Mouse (Mus musculus): ENCODE measurements at regions not wholly inside any gene's neighbourhood (a gene's known extent, or its start where the extent isn't known, plus 50 kb on each side); places are given as distances from the start of the nearest gene placed in this dataset.

DNA sequence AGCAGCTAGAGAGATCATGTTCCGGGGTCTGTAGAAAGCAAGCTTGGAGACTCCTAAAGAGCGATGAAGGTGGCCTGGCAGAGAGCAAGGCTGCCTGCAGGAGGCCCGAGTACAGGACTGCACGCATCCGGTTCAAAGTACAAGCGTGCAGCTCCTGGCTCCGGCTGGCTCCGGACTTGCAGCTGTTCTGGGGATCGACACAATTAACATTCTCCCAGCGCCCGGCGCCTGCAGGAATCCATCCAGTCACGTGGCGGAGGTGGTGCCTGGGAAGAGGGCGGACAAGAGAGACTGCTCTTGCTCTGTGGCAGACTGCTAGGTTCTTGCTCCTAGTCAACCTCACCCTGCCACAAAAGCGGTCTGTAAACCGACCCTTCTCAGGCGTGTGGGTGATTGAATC, 86.9 kb downstream of the Bdh1 start:
- ChIA-PET CTCF (no interaction called here), POLR2A (no interaction called here)
- ATAC-seq (no peak), DNase-seq (ENCODE audit: low read depth, low spot score) (no peak)
- in situ Hi-C loops (cut with MboI; ENCODE audit: low pct_unique_long_range_greater_than_20kb), result no loop called here
- no peak for TF ChIP-seq CTCF (IDR thresholded peaks at IDR 0.05)
- no peaks in the 10 kb centered on the region for H3K27me3 ChIP-seq

DNA sequence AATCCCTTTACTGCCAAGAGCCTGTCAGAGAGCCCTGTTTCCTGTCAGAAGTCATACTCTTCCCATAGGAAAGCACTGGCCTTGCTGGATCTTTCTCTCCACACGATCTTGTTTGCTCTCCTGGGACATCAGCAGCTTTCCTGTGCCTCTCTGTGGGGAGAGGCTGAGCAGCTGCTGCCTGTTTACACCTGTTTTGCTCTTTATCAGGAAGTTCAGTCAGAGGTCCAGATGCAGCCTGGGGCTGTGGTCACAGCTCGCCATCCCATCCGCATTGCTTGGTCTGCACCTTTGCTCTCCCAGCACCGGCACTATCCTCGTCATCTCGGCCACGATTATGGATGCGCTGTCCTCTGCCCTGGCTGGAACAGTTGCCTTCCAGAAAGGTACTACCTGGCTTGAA, 88.0 kb downstream of the Bdh1 start:
- no peak for TF ChIP-seq CTCF (IDR thresholded peaks at IDR 0.05)
- ChIA-PET CTCF (no interaction called here), POLR2A (interaction anchor here (0.6 kb wide), 1 partner anchor 49 kb away, joined by 3 read pairs; no protein-coding TSS in a partner anchor)
- DNase-seq (ENCODE audit: low read depth, low spot score) (no peak), ATAC-seq (no peak)
- in situ Hi-C loops (cut with MboI; ENCODE audit: low pct_unique_long_range_greater_than_20kb), result no loop called here
- no peaks in the 10 kb centered on the region for H3K27me3 ChIP-seq

DNA sequence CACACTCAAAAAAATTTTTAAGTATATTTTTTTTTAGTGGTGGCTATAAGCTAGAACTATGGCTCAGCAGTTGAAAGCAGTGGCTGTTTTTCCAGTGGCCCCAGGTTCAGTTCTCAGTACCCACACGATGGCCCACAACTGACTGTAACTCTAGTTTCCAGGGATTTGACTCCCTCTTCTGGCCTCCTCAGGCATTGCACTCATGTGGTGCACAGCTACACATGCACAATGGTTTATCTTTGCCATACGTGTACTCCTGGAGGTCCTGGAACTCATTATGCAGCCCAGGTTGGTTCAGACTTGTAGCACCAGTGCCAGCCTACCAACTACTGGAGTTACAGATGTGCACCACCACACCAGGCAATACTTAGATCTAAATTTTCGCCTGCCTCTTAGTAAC, 96.7 kb downstream of the Bdh1 start:
- in situ Hi-C loops (cut with MboI; ENCODE audit: low pct_unique_long_range_greater_than_20kb), result no loop called here
- DNase-seq (ENCODE audit: low read depth, low spot score), result no peak
- TF ChIP-seq CTCF (IDR thresholded peaks at IDR 0.05), result no peak
- ChIA-PET POLR2A (no interaction called here), CTCF (no interaction called here)
- H3K27me3 ChIP-seq, result no peaks in the 10 kb centered on the region
- no peak for ATAC-seq

DNA sequence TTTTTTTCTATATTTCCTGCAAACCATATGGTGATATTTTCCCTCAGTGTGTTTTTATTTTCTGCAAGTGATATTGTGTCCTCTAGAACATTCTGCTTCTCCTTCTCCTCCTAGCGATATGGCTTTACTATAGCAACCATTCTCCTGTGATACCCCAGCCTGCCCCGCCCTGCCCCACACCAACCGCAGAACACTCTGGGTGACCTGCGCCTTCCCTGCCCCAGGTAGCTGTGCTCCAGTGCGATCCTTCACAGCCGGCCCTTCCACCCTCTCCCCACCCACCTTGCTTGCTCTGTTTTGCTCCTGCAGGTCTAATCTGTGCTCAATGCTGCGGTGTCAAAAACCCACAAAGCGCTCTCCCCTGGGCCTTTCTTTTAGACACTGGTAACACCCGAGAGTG, 98.0 kb downstream of the Bdh1 start:
- CTCF ChIA-PET, result no interaction called here
- ATAC-seq (no peak), DNase-seq (ENCODE audit: low read depth, low spot score) (no peak)
- in situ Hi-C loops (cut with MboI; ENCODE audit: low pct_unique_long_range_greater_than_20kb), result no loop called here
- no peaks in the 10 kb centered on the region for H3K27me3 ChIP-seq
- POLR2A ChIA-PET, result no interaction called here
- no peak for TF ChIP-seq CTCF (IDR thresholded peaks at IDR 0.05)

DNA sequence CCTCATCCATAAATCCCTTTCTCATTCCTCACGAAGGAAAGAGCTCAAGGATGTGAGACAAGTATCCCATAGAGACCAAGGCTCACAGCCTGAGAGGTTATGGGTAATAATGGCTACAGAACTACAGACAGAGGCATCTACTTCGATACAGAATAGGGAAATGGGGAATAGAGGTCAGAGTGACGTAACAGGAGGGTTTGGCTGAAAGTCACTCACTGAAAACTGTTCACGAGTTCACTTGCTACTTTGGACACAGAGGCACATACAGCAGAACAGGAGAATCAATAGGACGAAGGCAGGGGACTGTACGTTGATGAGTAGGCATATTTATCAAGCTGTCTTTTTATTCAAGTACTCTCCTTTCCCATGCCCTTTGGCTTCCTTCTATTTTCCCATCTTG, 99.7 kb downstream of the Bdh1 start:
- ChIA-PET POLR2A (interaction anchor here (0.6 kb wide), 1 partner anchor 59 kb away, joined by 4 read pairs; no protein-coding TSS in a partner anchor), CTCF (no interaction called here)
- DNase-seq (ENCODE audit: low read depth, low spot score), result no peak
- TF ChIP-seq CTCF (IDR thresholded peaks at IDR 0.05), result no peak
- in situ Hi-C loops (cut with MboI; ENCODE audit: low pct_unique_long_range_greater_than_20kb), result no loop called here
- ATAC-seq, result no peak
- no peaks in the 10 kb centered on the region for H3K27me3 ChIP-seq

DNA sequence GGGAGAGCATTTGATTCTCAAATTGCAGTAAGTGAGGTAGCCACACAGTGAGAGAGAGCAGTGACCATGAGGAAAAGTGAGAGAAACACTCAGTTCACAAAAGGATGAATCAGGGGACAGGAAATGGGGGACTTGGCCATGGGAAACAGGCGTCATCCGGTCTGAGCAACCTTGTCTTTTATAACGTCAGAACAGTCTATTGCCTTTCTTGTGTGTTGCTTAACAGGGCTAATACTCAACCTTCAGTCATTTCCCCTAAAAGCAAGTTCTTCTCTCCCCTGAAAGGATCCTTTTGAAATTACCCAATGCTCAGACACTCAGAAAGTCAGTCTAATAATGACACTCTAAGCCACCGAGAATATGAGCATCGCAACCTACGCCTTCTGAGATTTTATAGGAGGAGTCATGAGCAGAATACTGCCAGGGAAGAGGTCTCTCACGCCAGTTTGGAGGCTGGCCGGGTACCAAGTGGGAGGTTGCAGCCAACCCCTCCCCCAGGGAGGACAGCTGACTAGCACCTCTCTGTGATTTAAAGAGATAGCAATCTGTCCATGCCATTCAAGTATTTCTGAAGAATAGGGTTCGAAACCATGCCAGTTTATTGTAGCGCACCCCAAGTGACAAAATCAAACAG, 104.7 kb downstream of the Bdh1 start:
- CTCF ChIA-PET, result no interaction called here
- H3K27me3 ChIP-seq, result no peaks in the 10 kb centered on the region
- POLR2A ChIA-PET, result no interaction called here
- no peak for TF ChIP-seq CTCF (IDR thresholded peaks at IDR 0.05)
- in situ Hi-C loops (cut with MboI; ENCODE audit: low pct_unique_long_range_greater_than_20kb), result no loop called here
- DNase-seq (ENCODE audit: low read depth, low spot score) (no peak), ATAC-seq (no peak)

DNA sequence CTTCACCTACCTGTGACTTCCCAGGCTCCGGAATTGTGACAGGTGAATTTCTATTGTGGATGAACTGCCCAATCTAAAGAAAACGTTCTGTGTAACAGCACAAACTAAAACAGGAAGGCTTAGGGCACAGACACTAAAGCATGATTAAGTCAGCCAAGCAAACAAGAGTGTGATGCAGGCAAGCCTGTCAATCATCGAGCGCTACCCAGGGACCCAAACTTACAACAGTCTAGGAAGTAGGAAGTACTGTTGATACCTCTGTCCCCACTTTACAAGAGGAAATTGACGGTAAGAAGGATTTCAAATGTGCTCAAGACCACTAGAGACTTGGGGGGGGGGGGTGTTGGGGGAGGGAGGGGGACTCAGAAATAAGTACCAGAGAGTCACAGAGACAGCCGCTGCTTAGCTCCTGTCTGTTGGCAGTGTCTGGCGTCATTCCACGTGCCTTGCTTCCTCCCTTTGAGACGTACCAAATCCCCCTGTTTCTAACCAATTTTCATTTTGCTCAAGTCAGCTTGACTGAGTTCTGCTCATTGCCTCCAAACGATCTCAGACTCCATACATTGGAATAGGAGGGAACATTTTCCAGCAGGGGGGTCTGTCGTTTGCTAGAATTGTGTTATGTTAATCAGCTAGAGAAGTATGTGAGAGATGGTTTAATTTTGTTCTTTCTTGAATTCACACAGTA, 106.7 kb downstream of the Bdh1 start:
- TF ChIP-seq CTCF (IDR thresholded peaks at IDR 0.05), result no peak
- ATAC-seq (no peak), DNase-seq (ENCODE audit: low read depth, low spot score) (no peak)
- ChIA-PET POLR2A (no interaction called here), CTCF (interaction anchor here (1.0 kb wide), 1 partner anchor 69 kb away, joined by 3 read pairs; no protein-coding TSS in a partner anchor)
- H3K27me3 ChIP-seq, result no peaks in the 10 kb centered on the region
- in situ Hi-C loops (cut with MboI; ENCODE audit: low pct_unique_long_range_greater_than_20kb), result no loop called here

DNA sequence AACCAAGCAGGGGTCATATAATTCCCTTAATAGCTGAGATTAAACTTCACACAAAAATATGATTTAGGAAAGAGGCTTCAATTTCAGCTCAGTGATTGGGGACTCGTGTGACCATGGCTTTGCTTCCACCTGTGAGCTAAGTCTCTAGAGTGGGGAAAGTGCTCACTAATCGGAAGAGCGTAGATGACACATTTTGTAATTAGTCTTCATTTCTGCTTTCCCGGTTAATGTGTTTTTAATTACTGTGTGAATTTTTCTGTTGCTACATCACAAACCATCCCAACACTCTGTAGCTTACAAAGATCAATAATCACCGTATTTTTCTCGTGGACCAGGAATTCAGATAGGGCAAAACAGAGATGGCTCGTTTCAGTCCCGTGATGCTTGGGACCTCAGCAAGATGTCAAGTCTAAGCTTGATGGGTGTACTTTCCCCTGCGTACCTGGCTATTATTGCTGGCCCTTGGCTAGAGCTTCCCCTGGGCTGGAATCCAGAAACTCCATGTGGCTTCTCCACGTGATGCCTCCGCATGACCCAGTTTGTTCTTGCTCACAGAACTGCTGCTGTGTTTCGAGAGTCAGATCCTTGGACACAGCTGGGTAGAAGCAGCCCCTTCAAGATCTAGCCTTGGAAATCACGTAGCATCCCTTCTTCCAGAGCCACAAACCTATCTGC, 107.3 kb downstream of the Bdh1 start:
- ATAC-seq (no peak), DNase-seq (ENCODE audit: low read depth, low spot score) (no peak)
- POLR2A ChIA-PET, result no interaction called here

DNA sequence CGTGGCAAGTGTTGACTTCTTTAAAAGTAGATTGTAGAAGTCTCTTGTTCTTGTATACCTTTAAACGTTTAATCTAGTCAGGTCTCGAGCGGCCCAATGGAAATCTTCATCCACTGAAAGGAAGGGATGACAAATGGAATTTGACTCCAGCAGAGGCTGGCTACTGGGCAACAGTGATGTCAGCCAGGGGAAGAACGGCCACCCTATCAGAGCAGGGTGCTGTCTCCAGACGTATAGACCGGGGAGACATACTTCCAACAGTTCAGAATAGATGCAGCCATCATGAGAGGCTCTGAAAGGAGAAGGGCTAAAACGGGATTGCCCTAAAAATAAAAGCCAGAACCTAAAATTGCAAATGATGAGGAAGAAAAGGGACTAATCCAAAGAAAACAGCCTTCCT, 108.0 kb downstream of the Bdh1 start:
- ChIA-PET CTCF (no interaction called here), POLR2A (no interaction called here)
- TF ChIP-seq CTCF (IDR thresholded peaks at IDR 0.05), result no peak
- DNase-seq (ENCODE audit: low read depth, low spot score) (no peak), ATAC-seq (no peak)
- in situ Hi-C loops (cut with MboI; ENCODE audit: low pct_unique_long_range_greater_than_20kb), result no loop called here
- no peaks in the 10 kb centered on the region for H3K27me3 ChIP-seq

More for the DNA sequence above, 107.3 kb downstream of the Bdh1 start:
- H3K27me3 ChIP-seq, result no peaks in the 10 kb centered on the region
- CTCF ChIA-PET, result interaction anchor here (1.0 kb wide), 1 partner anchor 68 kb away, joined by 3 read pairs; no protein-coding TSS in a partner anchor
- in situ Hi-C loops (cut with MboI; ENCODE audit: low pct_unique_long_range_greater_than_20kb), result no loop called here
- no peak for TF ChIP-seq CTCF (IDR thresholded peaks at IDR 0.05)

DNA sequence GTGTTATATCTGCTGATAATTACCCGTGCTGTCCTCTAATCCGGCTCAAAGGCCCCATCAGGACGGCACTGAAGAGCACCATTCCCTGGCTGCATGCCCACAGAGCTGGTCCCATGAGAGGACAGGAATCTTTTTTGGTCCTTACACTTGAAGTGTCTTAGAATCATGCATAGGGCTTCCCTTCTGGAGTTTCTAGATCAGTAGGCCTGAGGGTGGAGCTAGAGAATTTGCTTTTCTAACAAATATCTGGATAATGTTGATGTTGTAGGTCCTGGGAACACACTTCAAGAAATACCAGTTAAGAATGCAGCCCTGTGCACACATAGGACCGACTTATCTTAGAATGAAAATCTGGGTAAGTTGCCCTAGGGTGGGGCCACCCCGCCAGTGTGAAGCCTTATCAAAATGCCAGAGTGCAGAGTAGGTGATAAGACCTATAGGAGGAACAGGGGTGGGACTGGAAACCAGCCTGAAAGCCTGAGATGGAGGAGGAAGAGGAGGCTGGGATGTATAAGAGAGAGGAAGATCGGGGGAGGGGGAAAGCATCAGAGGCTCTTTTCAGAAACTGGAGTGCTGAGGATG, 111.2 kb downstream of the Bdh1 start:
- ChIA-PET CTCF (no interaction called here), POLR2A (no interaction called here)
- ATAC-seq (no peak), DNase-seq (ENCODE audit: low read depth, low spot score) (no peak)
- no peaks in the 10 kb centered on the region for H3K27me3 ChIP-seq
- TF ChIP-seq CTCF (IDR thresholded peaks at IDR 0.05), result no peak
- in situ Hi-C loops (cut with MboI; ENCODE audit: low pct_unique_long_range_greater_than_20kb), result no loop called here

DNA sequence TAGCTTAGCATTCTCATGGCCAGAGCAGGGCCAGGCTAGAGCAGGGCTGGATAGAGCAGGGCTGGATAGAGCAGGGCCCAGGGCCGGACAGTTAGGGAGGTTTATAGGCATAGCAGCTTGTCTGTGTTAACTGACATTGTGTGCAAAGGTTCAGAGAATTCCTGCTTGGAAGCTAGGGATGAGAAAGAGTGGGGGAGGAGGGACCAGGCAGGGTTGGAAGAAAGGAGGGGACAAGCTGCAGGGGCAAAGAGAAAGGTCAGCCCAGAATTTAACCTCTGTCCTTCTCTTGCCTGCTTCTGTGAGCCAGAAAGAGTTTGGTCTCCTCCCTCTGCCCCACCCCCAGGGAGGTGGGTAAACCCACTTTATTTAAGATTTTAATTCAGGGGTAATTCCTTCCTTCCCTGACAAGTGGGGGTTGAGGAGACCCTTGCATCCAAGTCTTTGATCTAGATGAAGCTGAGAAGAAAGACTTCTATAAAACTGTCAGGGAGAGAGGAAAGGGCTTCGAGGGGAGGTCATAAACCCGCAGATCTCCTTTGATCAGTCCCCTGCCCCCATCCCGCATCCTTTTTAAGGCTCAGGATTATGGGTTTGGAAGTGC, 112.9 kb downstream of the Bdh1 start:
- DNase-seq (ENCODE audit: low read depth, low spot score) (no peak), ATAC-seq (no peak)
- in situ Hi-C loops (cut with MboI; ENCODE audit: low pct_unique_long_range_greater_than_20kb), result no loop called here
- H3K27me3 ChIP-seq, result no peaks in the 10 kb centered on the region
- POLR2A ChIA-PET, result no interaction called here
- CTCF ChIA-PET, result no interaction called here
- TF ChIP-seq CTCF (IDR thresholded peaks at IDR 0.05), result no peak
